Mouse (Mus musculus): Measurements from ENCODE around the gene Ankrd36.

The Ankrd36 gene

DNA sequence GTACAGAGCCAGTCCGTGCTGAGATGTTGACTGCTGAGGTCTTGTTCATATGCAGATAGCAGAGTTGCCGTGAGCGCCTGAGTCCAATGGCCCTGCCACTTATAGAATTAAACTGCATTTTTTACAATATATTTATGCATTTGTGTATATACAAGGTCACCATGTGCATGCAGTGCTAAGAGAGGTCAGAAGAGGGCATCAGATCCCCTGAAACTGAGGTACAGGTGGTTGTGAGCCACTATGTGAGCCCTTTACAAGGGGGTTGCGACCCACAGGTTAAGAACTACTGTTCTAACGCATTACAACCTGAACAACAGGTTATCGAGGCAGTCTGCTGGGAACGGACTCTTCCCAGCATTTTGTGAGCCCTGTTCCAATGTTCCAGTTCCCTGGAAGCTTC, 80.8 kb downstream of the Ankrd36 start:
- in situ Hi-C loops (cut with MboI, MseI): no loop called here

DNA sequence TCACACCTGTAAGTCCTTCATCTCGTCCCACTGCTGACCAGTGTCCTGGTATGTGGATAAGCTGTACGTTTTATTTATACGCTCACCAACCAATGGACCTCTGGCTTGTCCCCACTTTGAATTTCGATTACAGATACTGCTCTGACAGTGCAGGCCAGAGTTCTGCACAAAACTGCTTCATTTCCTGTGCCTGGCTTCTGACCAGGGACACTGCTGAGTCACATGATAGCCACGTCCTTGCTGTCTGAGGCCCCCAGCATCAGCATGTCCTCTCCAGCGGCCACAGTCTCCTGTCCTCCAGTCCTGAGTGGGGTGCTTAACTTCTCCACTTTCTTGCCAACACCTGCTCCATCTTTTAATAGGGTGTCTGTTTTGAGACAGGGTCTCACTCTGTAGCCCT, 113.1 kb downstream of the Ankrd36 start:
- in situ Hi-C loops (cut with MboI, MseI): no loop called here

DNA sequence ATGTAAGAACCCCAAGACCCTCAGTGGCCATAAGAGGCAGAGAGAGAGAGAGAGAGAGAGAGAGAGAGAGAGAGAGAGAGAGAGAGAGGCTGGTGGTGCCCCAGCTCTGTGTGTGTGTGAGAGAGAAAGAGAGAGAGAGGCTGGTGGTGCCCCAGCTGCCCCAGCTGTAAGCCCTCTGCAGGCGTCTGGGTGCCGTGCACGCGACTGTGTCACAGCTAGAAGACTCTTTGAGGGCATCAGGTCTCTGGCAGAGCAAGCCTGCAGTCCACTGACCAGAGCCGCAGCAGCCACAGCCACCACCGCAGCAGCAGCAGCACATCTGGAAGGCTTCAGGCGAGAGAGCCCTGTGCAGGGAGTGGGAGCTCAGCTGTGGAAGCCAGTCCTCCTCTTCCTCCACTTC, 114.8 kb downstream of the Ankrd36 start:
- in situ Hi-C loops (cut with MboI, MseI): no loop called here

DNA sequence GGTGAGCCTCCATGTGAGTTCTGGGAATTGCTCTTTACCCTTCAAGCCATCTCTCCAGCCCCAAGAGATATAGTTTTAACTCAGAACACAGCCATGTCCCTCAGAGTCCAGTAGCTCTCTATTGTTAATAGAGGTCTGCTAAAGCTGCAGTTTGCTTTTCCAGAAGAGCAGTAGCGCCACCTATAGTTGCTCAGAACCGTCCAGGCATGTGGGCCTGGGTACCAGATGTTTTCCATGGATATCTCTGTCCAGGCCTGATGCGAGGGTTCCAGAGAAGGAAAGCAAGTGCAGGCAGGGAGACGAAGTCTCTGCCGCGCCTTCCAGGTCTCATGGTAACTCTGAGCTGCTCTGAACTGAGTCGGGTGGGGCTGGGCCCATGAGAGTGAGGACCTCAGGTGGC, 122.3 kb downstream of the Ankrd36 start:
- in situ Hi-C loops (cut with MboI, MseI): no loop called here

DNA sequence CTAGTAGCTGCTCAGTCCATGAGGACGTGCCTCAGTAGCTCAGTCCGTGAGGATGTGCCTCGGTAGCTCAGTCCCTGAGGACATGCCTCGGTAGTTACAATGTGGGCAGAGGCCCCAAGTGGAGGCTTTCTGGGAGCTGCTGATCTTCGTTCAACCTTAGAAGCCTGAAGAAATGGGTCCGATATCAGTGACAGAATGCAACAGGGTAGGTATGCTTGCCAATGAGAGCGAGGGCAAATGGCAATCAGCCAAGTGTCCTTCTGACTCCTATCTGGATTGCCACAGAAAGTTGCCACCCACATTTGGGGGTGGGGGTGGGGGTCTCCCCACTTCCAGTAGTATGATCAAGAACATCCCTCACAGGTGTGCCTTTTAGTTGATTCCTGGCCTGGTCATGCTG, 131.3 kb downstream of the Ankrd36 start:
- in situ Hi-C loops (cut with MboI, MseI): no loop called here

DNA sequence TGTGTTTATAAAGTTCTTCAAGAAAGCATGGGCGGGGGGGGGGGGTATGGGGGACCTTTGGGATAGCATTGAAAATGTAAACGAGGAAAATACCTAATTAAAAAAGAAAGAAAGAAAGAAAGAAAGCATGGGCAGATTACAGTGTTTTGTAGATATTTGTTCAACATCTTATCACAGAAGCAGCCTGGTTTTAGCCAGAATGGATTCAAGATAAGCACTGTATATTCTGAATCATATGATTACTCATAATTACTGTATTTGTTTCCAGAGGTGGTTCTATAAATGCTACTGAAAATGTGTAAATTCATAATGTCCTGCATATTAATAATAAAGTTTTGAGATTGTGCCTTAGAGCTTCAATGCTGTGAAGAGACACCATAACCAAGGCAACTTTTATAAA, 131.8 kb downstream of the Ankrd36 start:
- in situ Hi-C loops (cut with MboI, MseI): no loop called here

DNA sequence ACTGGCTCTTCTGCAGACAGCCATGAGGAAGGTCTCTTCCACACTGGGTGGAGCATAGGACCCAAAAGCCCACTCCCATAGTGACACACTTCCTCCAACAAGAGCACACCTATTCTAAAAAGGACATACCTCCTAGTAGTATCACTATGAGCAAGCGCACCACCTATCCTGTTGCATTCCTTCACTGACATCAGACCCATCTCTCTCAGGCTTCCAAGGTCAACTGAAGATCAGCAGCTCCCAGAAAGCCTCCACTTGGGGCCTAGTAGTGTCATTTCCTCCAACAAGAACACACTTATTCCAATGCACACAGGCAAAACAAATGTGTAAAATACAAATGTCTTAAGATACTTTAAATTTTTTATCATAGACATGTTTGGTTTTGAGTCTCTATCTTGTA, 132.3 kb downstream of the Ankrd36 start:
- in situ Hi-C loops (cut with MboI, MseI): no loop called here

DNA sequence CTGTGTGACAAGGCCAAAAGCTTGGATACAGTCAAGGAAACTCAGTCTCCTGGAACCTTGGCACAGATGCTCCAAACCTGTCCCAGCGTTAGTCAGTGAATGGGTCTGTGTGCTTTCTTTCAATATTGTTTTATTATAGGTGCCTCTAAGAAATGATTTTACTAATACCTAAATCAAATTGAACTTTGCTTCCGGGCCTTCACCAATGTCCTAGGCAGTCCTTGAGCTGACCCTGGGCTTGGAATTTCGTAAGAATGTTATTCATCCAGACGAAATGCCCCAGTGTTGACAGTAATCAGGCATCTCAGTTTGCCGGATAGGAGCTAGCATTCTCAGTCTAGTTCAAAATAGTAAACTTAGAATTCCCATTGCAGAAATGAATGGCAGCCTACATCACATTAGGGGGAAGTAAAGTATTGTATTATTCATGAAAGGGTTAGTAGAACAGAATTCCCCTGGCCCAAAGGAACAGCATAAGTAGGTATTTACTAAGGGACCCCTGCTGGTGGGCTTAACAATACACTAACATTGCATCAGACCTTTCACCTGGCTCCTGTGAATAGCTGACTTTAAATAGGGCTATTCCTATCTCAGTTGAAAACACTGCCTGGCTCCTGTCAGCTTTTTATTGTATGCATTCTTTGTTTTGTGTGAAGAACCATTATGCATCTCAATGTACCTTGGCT, 132.9 kb downstream of the Ankrd36 start:
- in situ Hi-C loops (cut with MboI, MseI): no loop called here

DNA sequence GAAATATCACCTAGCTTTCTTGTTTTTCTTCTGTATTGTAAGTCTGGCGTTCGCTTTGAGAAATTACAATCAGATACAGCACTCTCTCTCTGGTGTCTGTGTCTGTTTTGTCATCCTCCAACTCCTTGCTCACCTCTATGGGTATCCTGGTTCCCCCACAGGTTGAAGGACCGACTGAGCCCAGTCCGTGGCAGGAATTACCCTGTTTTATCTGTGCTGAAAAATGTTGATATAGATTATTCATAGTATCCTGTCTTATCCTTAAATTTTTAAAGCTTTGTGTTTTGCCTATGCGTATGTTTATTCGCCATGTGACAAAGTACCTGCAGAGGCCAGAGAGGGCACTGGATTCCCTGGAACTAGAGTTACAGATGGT, 133.5 kb downstream of the Ankrd36 start:
- in situ Hi-C loops (cut with MboI, MseI): no loop called here

DNA sequence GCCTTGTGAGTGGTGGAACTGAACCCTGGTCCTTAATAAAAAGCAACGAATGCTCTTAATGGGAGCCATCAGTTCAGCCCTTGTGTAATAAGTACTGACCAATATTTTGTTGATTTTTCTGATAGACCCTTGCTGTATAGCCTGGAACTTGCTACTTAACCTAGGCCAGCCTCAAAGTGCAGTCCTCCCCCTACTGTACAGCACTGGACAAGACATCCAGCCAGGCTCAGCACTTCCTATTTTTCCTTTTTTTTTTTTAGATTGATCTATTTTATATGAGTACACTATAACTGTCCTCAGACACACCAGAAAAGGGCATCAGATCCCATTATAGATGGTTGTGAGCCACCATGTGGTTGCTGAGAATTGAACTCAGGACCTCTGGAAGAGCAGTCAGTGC, 133.9 kb downstream of the Ankrd36 start:
- in situ Hi-C loops (cut with MboI, MseI): no loop called here

DNA sequence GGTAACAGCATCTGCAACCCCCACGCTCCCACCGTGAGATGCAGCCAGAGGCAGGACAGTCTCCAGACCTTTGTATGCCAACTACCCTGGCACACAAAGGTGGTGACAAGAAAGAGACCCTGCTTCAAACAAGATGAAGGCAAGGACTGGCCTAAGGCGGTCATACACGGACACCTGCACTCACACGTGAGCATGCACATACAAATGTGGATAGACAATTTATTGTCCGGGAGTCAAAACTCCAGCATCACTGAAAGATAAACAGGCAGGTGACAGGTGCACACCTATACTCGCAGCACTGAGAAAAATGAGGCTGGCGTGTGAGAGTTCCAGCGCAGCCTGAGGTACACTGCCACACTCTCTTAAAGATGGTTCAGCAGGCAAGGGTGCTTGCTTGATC, 136.5 kb downstream of the Ankrd36 start:
- in situ Hi-C loops (cut with MboI, MseI): loop anchor here (5.0 kb wide), 1 partner anchor 81 kb away; the partner anchor contains the start of gene Dbnl

DNA sequence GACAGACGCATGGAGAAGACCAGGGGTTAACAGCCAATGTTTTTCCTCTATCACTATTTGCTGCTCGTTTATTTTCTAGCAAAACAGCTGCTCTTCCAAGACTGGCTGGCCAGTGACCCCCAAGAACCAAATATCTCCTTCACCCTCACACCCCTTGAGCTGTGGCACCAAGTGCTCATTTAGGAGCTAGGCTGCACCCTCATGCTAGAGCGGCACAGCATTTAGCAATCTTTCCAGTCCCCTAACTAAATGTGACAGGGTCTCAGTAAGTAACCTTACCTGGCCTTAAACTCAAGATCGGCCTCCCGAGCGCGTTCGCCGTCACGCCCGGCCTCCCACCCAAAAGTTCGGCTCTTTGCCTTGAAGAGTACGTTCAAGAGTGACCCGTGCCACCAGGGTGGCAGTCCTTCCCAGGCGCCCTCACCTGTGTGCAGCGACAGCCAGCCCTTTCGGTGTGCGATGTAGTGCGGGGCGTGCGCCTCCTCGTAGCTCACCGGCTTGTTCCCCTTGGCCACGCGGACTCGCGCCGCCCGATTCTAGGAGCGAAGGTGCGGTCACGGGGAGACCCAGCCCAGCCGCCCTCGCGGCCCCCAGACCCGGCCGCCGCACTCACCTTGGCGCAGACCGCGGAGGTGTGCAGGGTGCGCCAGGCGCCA, 137.5 kb downstream of the Ankrd36 start:
- in situ Hi-C loops (cut with MboI, MseI): loop anchor here (5.0 kb wide), 1 partner anchor 80 kb away; the partner anchor contains the start of gene Dbnl

DNA sequence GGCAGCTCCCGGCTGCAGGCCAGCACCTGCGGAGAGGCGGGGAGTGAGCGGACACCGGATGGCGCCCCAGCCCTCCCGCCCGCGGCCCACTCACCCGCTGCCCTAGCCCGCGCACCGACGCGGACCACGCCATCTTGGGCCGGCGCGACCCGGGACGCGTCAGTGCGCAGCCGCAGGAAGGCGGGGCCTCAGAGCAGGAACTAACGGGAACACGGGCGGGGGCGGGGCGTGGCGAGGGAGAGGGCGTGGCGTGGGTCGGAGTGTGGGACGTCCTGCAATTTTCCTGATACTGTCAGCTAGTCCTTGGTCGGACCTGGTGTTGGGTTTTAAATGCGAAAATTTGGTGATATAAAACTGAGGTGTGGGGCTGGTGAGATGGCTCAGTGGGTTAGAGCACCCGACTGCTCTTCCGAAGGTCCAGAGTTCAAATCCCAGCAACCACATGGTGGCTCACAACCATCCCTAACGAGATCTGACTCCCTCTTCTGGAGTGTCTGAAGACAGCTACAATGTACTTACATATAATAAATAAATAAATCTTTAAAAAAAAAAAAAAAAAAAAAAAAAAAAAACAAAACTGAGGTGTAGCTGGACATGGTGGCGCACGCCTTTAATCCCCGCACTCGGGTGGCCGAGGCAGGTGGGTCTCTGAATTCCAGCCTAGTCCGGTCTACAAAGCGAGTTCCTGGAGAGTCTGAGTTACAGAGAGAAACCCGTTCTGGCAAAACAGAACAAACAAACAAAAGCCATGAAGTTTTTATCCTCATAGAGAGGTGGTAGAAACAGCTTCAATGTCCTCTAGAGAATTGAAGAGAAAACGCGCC, 138.3 kb downstream of the Ankrd36 start:
- in situ Hi-C loops (cut with MboI, MseI): loop anchor here (5.0 kb wide), 1 partner anchor 80 kb away; the partner anchor contains the start of gene Dbnl

DNA sequence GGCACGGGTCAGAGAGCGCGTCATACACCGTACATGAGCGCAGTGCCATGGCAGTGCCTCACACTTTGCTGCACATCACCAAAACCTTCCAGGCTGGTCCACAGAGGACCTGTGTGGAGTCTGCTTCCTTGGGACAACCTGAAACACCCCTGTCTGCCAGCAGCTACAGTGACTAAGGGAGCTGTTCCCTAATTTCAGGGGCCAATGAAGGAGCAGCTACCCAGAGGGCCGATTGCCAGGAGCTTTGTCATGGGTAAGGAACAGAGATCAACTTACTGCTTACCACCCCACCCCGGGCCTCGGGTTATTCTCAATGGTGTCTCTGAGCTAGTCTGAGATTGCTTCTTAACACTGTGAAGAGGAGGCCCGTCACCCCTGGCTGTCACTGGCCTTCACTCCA, 145.7 kb downstream of the Ankrd36 start:
- in situ Hi-C loops (cut with MboI, MseI): no loop called here

DNA sequence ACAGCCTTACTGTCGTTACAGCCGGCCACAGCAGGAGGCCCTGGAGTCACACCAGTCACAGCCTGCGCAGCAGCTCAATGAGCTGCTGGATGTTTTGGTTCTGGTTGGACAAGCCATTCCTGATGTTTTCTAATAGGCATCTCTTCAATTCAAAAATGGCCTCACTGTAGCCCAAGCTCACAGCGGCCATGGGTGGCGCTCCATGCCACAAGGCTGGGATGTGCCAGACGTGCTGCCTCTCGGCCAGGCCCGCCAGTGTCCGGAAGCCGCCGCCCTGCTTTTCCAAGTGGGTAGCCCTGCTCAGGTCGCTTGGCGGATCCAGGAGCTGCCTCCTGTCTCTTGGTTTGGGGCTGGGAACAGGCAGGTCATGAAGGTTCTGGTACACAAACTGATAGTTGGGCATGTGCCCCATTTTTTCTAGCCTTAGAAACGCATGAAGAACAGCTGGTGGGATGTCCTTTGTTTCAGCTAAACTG, 146.2 kb downstream of the Ankrd36 start, which contains the start of gene Mrps24:
Gene Mrps24, minus strand, starts transcription at position 51 of the 476 bp plus-strand sequence.
- in situ Hi-C loops (cut with MboI, MseI): no loop called here

DNA sequence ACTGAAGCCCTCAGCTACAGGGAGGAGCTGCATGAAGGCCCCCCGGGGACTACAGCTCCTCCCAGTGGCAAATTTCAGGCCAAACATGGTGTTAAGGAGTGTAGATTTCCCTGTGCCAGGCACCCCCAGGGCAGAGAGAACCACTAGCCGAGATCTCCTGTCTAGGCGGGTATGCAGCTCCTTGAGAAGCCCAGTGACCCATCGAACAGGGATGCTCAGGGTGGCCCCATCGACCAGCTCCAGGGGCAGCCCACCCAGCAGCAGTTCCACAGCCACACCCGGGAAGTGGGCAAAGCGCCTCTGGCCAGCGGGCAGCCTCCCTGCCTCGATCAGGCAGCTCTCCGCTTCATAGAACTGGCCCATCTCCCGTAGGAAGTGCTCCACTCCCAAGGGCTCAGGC, 146.8 kb downstream of the Ankrd36 start:
- in situ Hi-C loops (cut with MboI, MseI): no loop called here

DNA sequence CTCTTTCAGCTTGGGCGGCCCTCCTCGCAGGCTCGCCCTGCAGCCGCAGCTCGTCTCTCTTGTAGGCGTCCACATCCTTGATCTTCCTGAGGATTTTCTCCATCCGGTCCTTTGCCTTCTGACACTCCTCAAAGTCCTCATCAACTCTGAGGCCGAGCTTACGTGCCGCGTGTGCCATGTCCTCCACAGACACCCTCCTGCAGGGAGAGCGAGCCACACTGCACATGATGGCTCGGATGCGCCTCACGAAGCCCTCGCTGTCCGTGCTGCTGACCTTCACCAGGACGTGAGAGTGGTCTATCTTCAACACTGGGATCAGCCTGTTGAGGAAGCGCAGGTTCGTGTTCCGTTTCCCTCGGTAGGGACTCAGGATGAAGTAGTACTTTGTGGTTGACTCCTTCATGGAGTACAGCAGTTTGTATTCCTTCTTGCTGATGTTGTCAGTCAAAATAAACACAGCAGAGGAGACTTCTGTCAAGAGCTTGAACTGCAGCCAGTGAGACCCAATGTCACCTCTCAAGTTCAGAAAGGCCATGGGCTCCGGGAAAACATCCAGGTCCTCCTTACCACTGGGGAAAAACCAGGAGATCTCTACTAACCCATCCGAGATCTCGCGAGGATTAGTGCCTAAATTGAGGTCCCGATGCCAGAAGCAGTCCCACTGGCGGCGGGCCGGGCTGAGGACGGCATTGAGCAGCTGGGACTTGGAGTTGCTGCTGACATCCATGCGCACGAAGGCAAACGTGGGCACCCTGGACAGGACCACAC, 147.6 kb downstream of the Ankrd36 start:
- in situ Hi-C loops (cut with MboI, MseI): no loop called here

DNA sequence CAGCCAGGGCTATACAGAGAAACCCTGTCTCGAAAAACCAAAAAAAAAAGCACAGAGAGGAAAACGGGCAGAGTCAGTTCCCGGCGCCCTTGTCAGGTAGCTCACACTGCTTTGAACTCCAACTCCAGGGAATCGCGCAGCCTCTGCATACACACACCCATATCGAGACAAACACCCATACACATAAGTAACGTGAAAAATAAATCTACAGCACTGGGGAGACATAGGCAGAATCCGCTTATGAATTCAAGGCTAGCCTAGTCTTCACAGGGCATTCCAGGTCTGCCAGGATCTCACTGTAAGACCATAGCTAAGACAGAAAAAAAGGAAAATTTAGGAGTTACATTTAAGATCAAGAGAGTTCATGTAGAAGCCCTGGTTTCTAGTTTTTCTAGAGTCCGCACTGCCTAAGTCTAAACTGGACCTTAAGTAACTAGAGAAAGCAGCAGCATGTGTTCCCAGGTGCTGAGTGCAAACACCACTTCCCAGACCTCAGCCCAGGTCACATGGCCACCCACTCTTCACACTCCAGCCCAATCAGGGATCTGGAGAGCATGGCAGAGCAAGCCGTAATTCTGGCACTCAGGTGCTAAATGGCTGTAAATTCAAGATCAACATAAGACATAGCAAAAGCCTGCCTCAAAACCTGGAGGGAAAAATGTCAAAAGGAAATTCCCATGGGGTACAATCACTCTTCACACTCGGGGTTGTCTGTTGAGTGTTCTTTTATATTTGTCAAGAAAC, 149.3 kb downstream of the Ankrd36 start:
- in situ Hi-C loops (cut with MboI, MseI): no loop called here

DNA sequence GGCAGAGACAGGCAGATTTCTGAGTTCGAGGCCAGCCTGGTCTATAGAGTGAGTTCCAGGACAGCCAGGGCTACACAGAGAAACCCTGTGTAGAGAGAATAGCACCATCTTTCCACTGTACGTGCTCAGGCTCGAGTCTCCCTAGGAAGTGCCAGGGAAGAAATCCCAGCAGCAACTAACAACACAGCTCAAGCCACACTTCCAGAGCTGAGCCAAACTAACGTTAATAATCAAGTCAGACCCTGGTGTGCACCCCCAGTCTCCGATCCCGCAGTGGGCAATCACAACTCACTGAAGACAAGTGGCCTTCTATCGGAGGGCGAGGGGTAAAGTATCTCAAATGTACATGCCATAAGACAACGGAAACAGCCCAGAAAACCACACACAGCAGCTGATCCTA, 160.1 kb downstream of the Ankrd36 start:
- in situ Hi-C loops (cut with MboI, MseI): no loop called here

DNA sequence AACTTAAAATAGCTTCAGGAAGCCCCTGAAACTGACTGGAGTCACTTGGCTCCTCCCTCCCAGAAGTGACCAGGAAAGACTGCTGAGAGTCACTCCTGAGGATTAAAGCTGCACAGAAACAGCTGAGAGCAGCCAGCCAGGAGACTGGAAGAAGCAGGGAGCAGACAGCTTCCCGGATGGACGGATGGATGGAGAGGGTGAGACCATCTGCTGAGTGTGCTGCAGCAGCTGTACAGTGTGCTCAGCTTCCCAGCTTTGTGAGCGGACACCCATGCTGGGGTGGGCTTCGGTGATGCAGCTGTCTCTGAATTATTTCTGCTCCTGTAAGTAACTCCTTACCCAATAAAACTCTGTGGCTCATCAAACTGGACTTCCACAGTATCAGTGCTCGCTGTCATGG, 162.9 kb downstream of the Ankrd36 start:
- in situ Hi-C loops (cut with MboI, MseI): no loop called here

DNA sequence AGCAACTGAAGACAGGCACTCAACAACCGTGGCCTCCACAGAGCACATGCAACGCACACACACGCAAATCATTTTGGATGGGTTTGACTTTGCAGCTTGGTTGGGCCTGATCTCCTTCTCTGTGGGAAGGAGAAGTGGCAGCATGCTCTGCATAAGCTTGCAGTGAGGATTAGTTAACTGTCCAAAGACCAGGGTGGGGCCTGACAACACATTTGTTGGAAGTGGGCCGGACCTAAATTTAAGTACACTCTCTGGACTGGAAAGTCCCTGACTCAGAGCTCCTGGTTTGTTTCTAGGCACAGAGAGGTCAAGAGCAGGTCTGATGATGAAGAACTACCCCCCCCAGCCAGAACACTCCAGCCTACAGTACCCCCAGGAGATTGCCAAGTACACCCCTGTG, 164.8 kb downstream of the Ankrd36 start:
- in situ Hi-C loops (cut with MboI, MseI): no loop called here

Data from T-helper 2 cell (primary cell).